Mouse (Mus musculus) adrenal gland, adult (tissue): ENCODE measurements at regions not wholly inside any gene's neighbourhood (a gene's known extent, or its start where the extent isn't known, plus 50 kb on each side); places are given as distances from the start of the nearest gene placed in this dataset.

Source experiments
- DNase-seq, 2 experiments: peaks; one replicate each; pipeline ENCODE4 v3.0.0; 2022 to 2023; ENCODE audit warnings: low spot score in 1 of 2; ENCODE audit not compliant: inconsistent age in 2 of 2

DNA sequence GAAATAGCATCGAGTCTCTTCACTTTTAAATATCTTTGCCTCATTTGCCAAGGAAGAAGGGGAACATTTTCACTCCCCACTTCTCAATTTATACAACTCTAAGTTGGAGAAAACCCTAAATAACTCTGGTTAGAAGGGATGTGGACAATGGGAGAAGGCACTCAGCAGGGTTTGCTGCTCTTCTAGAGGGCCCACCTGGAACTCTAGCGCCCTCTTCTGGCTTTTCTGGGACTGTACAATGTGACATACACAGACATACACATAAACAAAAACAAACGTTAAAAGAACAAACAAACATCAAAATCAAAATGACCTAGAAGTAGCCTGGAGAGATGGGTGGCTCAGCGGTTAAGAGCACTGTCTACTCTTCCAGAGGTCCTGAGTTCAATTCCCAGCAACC lies 103.0 kb downstream of the Tpra1 start:
- no peak for DNase-seq

DNA sequence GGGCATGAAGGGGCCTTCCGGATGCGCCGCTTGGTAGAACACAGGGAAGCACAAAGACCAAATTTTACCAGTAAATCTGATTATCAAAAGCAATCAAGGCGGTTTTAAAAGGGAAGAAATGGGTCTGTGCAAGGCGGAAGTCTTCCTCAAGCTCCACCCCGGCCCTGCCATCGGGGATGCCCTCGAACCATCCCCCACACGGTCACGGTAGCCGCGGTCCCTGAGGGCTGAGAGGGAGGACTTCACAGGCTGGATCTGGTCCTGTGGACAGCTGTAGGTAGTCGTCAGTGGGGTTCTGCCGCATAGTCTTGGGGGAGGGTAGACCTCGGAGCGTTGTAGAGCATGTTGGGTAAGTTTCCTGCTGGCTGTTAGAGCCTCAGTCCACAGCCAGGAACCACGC lies 104.9 kb downstream of the Tpra1 start:
- no peak for DNase-seq

DNA sequence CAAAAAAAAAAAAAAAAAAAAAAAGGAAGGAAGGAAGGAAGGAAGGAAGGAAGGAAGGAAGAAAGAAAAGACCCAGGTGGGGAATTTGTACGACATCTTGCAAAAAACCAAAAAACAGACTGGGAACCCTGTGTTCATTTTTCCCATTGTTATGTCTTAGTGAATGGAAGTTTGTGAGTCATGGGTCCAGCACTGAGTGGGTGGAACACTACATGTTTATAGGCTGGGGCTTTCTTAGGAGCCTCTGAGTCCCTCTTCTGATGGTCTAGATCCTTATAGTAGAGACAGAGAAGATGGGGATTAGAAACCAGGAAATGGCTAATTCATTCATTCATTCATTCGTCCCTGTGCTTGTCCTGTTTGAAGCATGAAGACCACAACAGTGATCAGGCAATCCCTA lies 105.5 kb downstream of the Tpra1 start:
- DNase-seq = no peak

DNA sequence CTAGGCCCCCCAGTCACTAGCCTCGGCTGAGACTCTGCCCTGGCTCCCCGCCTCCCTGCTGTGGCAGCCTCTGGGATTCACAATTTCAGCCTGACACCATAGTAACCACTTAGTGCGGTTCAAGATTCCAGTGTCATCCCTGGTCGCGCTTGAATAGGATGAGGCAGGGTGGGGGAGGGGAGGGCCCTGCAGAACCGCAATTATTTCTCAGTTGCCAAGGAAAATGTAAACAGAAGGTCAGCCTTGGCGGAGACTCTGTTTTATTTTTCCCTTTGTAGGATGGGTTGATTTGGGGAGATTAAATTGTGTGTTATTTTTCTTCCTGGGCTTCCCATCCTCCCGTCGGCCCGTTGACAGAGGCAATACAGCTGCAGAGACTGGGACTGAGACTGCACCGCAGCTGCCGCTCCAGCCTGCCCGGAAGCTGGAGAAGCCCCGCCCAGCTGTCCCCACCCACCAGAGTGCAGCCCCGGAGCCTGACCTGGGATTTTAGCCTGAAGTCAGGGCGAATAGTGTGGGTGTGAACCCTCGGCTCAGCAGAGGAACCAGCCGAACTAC lies 106.6 kb downstream of the Tpra1 start:
- DNase-seq = peak; percentile 45 to 75

DNA sequence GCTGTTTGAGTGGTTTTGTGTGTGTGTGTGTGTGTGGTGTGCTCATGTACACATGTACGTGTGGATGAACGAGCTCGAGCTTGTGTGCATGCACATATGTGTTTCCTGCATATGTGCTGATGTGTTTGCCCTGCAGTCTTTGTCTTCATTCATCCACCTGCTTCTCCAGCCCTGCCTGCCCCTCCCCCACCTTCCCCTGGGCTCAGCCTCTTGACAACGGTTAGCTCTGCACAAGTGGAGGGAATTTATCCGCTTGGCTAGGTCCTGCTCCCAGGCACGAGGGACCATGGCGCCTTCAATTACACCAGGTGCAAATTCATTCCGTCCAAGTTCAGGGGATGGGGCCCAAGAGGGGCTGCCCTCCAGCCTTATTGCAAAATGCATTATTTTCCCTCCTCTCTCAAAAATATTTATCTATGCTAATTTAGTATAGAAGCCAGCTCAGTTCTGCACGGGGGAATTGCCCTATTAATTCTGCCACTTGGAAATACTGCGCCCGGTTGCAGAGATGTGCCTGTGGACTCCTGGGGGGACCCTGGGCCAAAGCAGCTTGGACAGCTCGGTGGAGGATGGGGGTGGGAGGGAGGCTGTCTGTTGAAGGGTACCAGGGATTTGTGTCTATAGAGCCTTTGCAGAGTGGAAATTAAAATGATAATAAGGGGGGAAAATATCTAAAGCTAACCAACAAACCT lies 111.1 kb downstream of the Tpra1 start:
- no peak for DNase-seq

DNA sequence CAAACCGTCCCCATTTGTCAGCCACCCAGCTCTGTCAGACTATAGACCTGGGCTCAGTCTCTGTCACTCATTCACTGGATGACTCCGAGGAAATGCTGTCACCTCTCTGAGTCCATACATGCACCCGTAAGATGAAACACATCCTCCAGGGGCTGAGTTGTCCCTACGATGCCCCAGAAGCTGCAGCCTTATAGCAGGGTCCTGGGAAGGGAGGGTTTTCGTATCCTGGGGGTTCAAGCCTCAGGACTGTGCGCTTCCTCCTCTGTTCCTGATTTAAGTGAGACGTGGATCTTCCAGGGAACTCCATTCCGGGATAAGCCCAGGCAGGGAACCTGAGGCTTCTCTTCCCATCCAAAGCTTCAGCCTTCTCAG lies 111.6 kb downstream of the Tpra1 start:
- DNase-seq = no peak

DNA sequence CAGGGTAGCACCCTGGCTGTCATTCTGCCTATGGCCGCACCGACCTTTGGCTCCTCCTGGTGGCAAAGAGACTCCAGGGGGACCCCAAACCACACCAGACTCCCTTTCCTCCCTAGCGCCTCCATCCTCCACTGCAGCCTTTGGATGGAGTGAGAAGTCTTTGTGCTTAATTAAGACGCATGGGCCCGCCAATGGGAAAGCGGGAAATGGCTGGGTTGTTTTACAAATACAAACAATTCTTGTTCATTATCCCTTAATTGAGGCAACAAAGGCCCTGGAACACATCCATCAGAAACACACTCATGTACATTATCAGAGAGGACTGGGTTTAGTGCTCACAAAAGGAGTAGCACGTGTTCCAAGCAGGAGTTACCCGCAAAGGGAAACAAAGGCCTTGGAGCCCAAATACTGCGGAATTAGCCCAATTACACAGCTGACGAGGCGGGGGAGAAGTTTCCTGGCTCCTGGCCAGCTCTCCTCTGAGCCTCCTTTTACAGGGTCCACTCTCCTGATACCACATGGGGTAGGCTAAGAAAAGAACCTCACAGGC lies 122.1 kb downstream of the Tpra1 start:
- DNase-seq = no peak

DNA sequence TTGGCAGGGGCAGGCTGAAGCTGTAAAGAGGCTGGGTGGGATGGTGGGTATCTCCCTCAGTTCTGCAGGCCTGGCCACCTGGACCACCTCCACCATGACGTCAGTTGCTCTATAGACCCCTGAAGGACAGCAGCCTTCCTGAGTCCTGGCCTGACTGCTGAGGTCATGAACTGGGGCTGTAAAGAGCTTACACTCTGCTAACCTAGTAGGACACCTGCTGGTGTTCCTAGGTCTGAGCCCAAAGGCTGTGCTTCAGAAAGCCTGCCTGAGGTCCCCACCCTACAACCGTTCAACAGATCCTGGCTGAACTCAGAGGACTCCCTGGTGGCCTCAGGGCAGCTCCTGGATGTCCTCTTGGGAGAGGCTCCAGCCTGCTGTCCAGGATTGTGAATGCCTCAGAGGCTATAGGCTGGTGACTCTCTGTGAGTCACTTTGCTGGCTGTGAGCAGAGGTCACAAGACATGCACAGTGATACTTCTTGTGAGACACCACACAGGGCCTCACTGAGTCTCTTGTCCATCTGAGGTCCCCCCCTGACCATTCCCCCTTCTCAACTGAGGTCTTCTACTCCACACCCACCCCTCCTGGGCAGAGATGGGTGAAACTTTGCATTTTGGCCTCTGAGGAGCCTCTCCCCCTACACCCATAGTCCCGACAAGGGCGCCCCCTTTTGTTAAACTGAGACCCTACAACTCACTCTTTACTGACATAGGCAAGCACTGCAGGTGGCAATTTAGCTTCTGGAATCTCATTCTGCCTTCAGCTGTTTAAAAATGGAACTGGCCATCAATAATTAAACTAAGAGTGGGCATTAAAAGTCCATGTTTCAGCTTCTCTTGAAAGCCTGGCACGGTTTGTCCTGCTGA lies 131.6 kb downstream of the Tpra1 start:
- peak; percentile 55 to 74 for DNase-seq

DNA sequence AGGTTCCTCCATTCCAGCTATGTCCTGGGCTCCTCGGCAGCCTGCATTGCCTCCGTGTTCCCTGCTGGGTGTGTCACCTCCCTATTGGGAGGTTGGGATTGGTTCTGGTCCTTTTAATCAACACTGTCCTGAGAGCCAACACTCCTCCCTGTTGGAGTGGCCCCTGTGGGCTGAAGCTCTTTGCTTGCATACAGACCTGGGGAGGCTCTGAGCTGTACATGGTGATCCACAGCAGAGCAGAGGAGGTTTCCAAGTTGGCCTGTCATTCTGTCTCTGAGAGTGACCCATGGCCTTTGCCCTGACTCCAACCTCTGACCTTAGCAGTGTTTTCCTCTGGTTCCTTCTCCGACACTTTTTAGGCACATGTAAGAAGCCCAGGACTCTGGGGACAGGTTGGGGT lies 132.4 kb downstream of the Tpra1 start:
- DNase-seq = no peak

DNA sequence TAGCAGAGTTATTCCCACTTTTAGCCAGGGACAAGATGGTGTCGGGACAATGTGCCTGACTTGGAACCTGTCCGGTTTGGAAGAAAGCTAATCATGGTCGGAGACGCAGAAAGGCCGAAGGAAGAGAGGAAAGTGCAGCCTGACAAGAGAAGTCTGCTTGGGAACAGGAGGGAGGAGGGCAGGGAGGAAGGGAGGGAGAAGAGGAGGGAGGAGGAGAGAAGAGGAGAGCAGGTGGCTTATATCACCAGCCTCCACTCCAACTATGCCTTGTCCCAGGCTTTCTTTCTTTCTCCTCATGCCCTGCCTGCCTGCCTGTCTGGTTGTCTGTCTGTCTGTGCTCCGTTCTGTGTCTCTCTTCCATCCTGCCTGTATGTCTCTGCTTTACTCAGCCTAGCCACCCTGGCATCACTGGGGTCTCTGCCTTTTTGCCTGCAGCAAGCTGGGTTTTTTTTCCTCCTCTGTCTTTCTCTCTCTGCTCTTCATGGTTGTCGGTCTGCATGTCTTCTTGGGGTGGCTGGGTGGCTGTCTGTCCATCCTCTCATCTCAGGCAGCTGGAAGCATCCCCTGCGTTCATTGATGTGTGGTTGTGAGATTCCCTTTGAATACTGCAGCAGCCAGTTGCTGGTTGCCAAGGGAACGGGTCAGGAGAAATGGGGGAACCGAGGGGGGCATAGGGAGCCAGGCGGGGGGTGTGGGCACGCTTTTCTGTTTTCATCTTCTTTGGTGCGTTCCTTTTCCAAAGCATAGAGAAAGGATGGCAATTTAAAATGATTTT lies 133.2 kb downstream of the Tpra1 start:
- no peak for DNase-seq

DNA sequence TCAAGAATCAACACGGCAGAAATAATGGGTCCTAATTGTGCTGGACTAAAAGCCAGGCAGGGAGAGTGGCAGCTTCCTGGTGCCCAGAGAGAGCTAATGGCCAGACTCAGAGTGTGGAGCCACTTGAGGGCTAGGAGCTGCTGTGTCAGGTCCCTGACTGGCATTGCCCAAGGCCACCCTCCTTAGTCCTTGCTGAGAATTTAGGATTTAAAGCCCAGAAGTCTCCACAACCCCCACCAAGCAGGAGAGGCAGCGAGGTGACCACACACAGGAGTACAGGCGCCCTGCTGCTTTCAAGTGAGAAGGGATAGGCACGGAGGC lies 133.7 kb downstream of the Tpra1 start:
- no peak for DNase-seq

DNA sequence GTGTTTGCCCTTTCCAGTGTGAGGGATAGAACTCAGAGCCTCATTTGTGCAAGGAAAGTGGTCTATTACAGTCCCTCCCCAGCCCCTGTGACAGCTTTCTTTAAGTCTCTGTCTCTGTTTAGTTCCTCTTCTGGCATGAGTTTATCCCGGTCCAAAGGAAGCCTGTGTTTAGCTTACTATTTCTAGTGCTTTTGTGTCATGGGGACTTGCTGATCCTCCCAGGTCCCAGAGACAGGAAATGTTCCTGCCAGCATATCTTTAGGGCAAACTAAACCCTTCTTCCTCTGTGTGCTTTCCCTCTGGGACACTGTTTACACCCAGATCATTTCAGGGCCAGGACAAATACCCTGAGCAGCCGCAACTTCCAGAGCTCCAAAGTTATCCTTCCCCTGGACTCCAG lies 135.3 kb downstream of the Tpra1 start:
- no peak for DNase-seq

DNA sequence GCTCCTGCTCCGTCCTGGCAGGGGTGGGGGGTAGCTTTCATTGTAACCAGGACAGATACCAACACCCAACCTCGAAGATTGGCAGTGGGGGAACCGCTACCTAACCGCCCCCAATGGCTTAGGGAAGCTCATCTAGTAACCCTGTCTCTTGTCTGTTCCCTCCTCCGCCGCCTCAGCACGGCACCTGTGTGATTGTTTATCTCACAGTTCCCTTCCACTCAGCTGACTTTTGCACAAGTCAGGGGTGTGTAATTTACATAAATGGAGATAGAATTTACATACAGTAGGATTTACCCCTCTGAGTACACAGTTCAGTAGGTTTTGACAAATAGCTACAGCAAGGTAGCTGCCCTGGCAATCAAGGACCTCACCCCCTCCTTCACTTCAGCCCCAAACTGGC lies 135.8 kb downstream of the Tpra1 start:
- no peak for DNase-seq

DNA sequence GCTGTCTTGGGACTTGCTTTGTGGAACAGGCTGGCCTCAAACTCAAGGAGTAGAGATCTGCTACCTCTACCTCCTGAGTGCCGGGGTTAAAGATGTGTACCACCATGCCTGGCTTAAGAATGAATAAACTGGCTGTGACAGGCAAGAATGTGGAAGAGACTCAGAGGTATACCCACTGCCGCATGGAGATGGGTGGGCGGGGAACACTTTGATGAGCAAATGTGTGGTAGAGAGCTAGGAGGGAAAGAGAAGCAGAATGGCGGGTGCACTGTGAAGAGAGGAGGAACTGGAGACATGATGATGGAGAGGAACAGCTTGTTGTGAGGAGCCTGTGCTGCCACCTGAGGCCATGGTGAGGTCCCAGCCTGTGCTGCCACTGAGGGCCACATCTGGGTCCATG lies 138.9 kb downstream of the Tpra1 start:
- DNase-seq = no peak

DNA sequence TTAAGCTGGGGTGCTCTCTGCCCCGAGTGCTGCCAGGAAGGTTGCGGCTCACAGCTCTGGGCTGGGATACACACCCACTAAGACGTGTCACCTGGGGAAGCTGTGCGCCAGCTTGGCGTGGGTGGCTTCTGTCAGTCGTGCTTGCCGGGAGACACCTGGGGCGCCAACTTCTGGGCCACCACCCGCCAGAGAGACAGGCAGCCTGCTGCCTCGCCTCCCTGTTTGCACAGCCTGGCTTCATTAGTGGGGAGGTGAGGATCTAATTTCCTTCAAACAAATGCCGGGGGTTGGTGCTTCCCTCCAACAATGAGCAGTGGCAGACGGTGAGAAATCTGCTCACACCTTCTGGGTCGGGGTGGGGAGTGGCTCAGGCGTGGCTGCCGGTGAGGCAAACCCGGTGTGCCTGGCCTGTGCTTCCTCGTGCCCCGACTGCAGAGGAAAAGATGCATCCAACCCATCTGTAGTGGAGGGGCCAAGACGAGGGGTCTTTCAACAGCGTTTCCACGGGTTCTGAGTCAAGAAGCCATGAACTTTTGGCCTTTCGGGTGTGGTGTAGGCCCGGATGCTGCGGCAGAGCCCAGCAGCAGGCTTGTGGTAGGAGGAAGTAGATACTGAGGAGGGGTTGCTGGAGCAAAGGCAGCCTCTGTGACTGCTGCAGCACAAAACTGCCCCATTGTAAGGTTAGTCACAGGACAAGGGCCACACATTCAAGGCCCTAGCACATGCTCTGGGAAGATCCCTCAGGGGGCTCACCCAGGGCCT lies 140.6 kb downstream of the Tpra1 start:
- DNase-seq = no peak

DNA sequence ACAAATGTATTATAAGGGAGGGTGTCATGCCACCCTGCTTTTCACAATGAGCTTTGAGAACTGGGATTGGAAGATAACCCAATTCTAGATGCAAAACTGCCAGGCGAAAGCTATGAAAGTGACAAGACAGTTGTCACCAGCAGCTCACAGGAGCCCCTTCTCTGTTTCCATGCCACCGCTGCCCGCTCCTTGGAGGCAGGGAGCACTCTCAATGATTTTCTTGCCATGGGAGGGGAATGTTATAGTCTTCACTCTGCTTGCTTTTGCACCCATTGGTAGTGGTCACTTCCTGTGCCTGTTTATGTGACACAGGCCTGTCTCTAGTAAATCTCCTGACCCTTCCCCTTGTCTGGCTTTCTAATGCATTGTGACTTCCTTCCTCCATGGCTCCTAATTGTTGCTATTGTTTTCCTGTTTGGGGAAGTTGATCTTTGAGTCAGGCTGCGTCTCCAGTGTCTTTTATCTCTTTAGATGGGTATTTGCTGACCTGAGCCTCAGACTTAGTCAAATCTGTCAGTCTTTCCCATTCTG lies 143.4 kb downstream of the Tpra1 start:
- no peak for DNase-seq

DNA sequence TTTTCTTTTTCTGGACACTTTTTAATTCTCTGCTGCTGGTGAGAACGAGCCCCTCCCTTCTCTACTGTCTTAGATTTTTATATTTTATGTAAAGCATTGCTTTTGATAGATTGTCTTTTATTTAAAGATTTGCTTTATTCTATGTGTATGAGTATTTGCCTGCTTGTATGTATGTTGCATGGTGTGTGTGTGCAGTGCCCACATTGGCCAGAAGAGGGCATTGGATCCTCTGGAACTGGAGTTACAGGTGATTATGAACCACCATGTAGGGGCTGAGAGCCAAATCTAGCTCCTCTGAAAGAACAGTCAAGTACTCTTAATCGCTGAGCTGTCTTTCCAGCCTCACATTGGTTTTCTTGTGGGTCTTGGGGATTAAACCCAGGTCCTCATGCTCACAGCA lies 144.4 kb downstream of the Tpra1 start:
- peak in 1 of 2 experiments; percentile 38 for DNase-seq

DNA sequence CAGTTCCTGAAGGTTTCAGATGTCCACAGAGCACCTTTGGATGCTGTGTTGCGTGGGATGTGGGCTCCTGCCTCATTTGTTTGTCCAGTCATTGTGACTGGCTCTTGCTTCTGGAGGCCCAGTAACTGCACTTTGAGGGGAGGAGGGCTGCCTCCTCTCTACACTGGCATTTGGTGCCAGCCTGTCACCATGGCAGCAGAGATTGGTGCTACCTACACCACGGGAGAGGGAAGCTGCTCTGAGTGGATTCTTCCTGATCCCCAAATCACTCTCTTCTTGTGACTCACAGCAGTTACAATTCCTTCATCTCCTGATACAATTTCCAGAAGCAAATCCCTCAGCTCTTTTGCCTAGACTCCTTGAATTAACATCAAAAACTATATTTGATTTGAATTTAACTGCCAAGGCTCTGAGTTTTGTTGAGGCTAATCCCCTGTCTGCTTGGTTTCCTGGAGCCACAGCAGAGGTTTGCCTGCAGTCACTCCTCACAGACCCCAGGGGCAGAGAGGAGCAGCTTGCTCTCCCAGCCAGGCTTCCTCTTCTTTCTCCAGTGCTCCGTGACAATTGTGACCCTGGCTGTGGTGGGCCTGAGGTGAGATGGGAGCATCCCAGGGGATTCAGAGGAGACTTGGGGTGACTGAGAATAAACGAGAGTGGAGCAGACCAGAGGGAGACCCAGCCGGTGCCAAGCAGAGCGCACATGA lies 145.7 kb downstream of the Tpra1 start:
- DNase-seq = no peak

DNA sequence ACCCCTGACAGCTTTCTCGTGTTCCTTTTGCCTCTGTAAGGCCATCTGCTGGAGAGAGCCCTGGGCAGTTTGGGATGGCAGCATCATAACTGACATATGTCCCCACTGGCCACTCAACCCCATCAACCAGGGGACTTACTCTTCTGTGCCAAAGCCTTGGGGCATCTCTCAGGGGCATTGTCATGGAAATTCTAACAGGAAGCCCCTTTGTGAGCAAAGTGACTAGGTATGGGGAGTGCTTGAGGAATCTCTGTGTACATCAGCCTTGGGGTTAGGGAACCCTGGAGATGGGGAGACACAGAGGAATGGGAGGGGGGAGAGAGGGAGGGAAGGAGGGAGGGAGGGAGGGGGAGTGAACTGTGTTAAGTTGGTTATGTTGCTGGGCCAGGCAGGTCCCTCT lies 147.2 kb downstream of the Tpra1 start:
- no peak for DNase-seq
